Mouse (Mus musculus): ENCODE measurements around the gene Eif5a.
A peak's percentile ranks its signal among the peaks of the same experiment; 100 is the strongest.
"Not testable (repeated sequence)": the region's sequence is repeated elsewhere in the genome, so short reads cannot be mapped to it uniquely, and the experiment has no call there.

The Eif5a gene

GRCm38 (mm10) chr11:69947337-69948065 is 25.7 kb upstream of the Eif5a start:
- DNase-seq (ENCODE audit: inconsistent age in 2 of 2, low spot score in 1 of 2): peak; percentile 70 to 77

GRCm38 (mm10) chr11:69945997-69946891 is 24.5 kb upstream of the Eif5a start:
- peak in 1 of 2 experiments; percentile 40 for DNase-seq (ENCODE audit: inconsistent age in 2 of 2, low spot score in 1 of 2)

DNA sequence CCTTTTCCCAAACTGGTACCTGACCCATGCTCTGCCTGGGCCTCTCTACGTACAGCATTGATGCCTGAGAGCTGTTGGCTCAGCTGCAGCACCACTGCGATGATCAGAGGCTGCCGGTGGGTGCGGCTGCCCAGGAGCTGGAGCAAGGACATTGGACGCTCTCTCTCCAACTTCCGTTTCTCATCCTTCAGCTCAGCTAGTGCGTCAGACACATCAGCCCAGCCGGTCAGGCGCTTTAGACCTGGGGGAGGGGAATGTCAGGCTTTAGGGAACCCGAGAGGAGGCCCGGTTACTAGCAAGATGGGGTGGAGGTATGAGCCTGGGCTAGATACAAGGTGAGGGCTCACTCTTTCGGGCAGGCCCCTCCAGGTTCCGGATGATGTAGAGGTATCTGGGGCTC is 23.5 kb upstream of the Eif5a start:
- DNase-seq (ENCODE audit: inconsistent age in 2 of 2, low spot score in 1 of 2): peak; percentile 80 to 87

GRCm38 (mm10) chr11:69940962-69941361 is 19.2 kb upstream of the Eif5a start:
- DNase-seq (ENCODE audit: inconsistent age in 2 of 2, low spot score in 1 of 2): peak in 1 of 2 experiments; percentile 26

- no peak for DNase-seq (ENCODE audit: inconsistent age in 2 of 2, low spot score in 1 of 2)
Measured at GRCm38 (mm10) chr11:69939731-69940130, 18.0 kb upstream of the Eif5a start.

DNA sequence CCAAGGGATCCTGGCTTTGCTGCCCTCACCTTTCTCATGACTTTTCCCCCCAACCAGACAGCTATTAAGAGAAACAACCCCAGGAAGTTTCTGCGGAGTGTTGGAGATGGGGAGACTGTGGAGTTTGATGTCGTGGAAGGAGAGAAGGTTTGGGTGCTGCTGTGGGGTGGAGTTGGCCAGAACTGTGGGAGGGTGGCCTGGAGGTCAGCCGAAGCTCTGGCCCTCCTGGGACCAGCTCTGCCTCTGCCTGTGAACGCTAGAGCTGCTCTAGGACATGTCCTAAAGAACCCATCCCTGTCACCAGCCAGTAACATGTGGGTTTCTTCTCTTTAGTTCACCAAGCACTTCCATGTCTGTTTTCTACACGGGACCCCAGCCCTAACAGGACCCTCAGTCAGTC is 17.4 kb upstream of the Eif5a start:
- DNase-seq (ENCODE audit: inconsistent age in 2 of 2, low spot score in 1 of 2): peak in 1 of 2 experiments; percentile 33

DNA sequence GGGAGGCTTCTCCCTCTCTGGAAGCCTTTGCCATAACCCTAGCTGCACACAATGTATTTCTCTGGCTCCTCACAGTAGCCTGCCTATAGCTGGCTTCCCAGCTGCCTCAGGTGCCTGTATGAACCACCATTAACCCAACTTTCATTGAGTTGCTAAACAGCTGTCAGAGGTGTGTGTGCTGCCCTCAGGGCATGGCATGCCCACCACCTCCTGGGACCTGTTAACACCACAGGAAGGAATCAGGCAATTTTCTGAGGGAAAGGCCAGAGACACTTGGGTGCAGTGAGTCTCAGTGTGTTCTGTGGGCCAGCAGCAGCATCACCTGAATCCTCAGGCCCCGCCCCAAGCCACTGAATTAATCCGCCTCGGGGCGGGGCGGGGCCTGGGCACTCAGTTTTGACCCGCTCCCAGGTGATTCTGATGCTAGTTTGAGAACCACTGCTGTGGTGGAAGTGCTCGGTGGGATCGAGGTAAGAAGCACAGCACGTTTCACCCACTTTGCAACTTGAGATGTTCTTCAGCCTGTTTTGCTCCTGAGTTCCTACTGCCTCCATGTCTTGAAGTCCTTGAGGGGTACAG is 16.7 kb upstream of the Eif5a start:
- DNase-seq (ENCODE audit: inconsistent age in 2 of 2, low spot score in 1 of 2): peak in 1 of 2 experiments; percentile 28

DNA sequence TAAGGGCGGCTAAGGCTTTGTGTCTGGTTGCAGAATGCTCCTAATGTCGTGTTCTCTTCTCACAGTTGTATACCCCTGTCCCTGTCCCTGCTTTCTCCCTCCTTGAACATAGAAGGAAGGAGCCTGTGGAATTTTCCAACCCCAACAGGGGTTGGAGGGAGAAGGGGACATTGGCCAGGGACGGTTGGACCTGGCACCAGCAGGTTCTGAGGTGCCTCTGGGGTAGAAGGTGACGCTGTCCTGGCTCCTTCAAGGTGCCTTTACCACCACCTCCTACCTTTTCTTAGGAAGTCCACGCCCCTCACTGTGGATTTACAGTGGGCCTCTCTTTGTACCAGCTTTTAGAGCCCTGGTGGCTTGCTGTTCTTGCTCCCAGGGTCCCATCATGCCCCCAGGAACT is 16.1 kb upstream of the Eif5a start:
- DNase-seq (ENCODE audit: inconsistent age in 2 of 2, low spot score in 1 of 2): no peak

GRCm38 (mm10) chr11:69937385-69937784 is 15.6 kb upstream of the Eif5a start:
- DNase-seq (ENCODE audit: inconsistent age in 2 of 2, low spot score in 1 of 2): peak in 1 of 2 experiments; percentile 65

DNA sequence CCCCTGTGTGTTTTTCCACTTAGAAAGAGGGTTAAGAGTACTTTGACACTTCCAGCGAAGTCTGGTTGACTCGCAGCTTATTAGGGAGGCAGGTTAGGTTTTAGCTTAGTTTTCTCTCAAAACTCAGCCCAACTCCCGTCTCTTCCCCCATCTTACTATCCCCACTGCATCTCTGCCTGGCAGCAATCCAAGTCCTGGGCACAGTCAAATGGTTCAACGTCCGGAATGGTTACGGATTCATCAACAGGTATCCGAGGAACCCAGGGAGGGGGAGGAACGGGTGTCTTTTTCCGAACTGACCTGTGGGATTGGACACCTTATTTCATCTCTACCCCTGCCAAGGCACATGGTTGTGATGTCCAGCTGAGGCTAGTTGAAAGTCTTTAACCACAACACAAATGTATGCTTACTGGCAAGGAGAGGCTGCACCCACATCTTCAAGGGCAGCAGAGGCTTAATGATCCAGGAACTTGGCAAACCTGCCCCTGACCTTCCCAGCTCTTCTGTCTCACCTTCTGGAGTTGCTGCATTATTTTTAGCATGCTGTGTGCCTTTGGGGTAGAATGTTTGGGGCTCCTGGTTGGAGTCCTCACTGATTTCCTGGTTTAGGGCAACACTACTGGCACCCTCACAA is 15.1 kb upstream of the Eif5a start:
- peak in 1 of 2 experiments; percentile 65 for DNase-seq (ENCODE audit: inconsistent age in 2 of 2, low spot score in 1 of 2)

DNA sequence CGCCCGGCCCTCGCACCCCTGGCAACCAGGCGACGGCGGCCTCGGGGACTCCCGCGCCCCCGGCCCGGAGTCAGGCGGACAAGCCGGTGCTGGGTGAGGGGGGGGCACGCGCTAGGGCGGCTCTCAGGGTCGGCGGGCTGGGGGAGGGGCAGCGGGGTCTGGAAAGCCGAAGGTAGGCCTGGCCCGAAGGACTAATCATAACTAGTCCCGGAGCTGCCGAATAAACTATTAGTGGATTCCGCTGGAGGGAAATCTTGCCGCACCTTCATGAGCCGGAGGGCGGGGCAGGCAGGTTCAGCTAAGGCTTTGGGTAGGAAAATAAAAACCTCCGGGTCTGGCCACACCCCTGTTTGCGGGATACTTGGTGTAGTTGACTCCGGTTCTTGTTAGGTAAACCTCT is 14.4 kb upstream of the Eif5a start:
- DNase-seq (ENCODE audit: inconsistent age in 2 of 2, low spot score in 1 of 2): peak in 1 of 2 experiments; percentile 56

GRCm38 (mm10) chr11:69935137-69935879 is 13.6 kb upstream of the Eif5a start, which contains the start of gene Ybx2:
TSS of gene Ybx2 (plus strand) at chr11:69935796.
- peak; percentile 88 to 95 for DNase-seq (ENCODE audit: inconsistent age in 2 of 2, low spot score in 1 of 2)

DNA sequence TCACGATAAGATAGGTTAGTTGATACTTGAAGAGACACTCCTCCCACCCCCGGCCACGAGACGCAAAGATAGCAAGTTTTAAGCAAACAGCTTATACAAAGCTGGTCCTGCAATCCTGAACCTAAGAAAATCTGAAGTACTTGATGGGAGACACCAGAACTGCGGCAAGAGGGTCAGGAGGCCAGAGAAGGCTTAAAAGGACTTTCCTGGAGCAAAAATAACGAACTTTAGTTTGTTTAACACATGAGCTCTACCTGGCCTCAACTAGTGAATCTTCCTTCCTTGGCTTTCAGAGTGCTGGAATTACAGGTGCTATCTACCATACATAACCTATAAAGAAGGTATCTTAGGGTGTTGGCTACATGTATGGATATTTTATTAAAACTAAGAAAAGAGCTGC is 12.9 kb upstream of the Eif5a start:
- no peak for DNase-seq (ENCODE audit: inconsistent age in 2 of 2, low spot score in 1 of 2)

DNA sequence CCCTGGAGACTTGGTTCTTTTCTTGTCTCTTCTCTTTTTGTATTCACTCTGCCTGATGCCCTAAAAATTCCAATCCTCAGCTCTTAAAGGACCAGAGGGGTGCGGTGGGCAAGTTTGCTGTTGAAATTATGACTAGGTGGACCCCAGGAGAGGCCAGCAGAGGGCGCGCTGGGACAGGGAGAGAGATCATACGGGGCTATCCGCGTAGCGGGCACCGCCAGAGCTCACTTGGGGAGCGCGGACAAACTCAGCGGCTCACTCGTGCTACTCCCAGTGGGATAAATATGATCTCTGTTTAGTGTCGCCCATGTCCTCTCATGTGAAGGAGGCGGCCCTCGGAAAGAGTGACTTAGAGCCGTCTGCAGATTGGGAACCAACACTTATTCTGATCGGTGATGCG is 12.4 kb upstream of the Eif5a start:
- peak; percentile 89 to 97 for DNase-seq (ENCODE audit: inconsistent age in 2 of 2, low spot score in 1 of 2)

DNA sequence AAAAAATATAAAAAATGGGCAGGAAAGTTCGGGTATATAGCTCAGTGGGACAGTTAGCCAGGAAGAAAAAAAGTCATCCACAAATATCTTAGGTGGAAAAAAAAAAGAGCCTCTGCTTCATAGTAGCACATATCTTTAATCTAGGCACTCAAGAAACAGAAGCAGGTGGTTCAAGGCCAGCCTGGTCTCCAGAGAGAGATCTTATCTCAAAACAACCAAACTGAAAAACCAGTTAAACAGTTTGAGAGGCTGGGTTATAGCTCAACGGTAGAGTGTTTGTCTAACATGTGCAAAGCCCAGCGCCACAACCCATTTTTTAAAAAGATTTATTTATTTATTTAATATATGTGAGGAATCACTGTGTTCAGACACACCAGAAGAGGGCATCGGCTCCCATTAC is 11.3 kb upstream of the Eif5a start:
- no peak for DNase-seq (ENCODE audit: inconsistent age in 2 of 2, low spot score in 1 of 2)

- DNase-seq (ENCODE audit: inconsistent age in 2 of 2, low spot score in 1 of 2): no peak
Measured at GRCm38 (mm10) chr11:69932254-69932653, 10.5 kb upstream of the Eif5a start.

GRCm38 (mm10) chr11:69931769-69932168 is 10.0 kb upstream of the Eif5a start:
- no peak for DNase-seq (ENCODE audit: inconsistent age in 2 of 2, low spot score in 1 of 2)

DNA sequence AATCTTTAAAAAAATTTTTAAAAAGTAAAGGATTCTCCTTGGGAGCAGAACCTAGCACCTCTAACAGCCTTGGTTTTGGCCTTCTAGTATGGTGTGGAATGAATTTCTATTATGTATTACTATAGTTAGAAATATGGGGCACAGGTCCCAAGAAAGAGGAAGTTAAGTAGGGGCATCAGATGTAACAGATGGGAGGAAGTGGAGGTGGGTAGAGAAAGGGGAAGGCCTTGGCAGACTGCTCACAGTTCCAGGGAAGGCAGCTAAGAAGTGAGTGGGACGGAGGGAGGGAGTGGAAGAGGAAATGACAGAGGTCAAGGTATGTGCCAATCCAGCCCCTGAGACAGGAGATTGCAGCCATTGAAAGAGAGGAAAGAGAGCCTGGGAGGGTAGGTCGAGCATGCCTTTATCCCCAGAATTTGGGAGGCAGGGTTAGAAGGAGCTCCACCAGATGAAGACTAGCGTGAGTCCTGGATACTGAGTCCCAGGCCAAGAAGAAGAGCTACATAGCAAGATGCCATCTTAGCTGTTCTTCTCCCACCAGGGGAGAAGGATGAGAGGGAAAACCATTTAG is 9.3 kb upstream of the Eif5a start:
- DNase-seq (ENCODE audit: inconsistent age in 2 of 2, low spot score in 1 of 2): peak in 1 of 2 experiments; percentile 22

GRCm38 (mm10) chr11:69930176-69930575 is 8.4 kb upstream of the Eif5a start:
- DNase-seq (ENCODE audit: inconsistent age in 2 of 2, low spot score in 1 of 2): not testable (repeated sequence)

DNA sequence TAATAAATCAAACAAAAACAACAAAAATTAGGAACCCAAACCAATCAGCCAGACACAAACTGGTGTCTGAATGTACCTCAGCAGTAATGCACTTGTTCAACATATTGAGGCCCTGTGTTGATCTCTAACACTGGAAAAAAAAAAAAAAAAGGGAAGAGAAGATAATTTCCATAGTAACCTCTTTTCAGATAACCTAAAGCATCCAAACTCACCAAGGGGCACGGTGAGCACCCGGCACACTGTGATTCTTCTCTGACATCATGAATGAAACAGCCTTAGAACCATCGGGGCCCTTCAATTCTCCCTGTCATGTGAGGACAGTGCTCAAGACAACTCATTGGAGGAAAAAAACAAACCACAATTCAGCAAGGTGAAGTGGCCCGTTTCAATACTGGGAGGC is 8.0 kb upstream of the Eif5a start:
- no peak for DNase-seq (ENCODE audit: inconsistent age in 2 of 2, low spot score in 1 of 2)
